Mouse (Mus musculus): ENCODE results near the gene Gm15517.

The Gm15517 gene

DNA sequence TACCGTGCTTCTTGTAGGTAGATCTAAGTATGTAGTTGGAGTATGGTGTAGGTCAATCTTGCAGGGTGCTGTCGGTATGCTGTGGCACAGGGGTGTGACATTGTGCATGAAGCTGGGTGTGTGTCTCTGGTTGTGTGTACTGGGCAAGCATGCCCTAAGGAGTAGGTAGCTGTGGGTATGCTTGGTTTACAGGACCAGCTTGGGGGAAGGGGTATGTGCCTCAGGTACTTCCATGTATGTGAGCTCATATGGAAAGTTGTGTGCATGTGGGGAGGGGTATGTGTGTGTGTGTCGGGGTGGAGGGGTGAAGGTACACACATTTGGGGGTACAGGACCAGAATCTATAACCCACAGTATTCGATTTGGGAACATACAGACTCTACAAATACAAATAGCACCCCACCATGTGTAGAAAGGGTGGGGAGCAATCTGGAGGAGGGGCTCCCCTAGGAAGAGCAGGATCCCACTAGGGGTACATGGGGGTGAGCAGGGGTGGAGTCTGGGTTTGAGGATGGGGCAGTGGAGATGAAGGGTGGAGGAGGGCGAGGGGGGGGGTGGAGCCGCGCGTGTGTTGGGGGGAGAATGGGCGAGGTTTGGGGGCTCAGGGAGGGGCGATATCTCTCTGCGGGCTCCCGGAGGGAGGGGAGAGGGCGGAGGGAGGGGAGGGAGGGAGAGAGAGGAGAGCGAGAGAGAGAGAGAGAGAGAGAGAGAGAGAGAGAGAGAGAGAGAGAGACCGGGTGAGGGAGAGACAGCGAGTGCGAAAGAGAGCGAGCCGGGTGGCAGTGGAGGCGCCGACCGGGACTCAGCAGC is 48.4 kb downstream of the Gm15517 start, which contains the start of gene Shank1:
TSS of gene Shank1 (plus strand) at position 779 of the 810 bp plus-strand sequence.
- ATAC-seq (ENCODE audit: low TSS enrichment), result no peak

DNA sequence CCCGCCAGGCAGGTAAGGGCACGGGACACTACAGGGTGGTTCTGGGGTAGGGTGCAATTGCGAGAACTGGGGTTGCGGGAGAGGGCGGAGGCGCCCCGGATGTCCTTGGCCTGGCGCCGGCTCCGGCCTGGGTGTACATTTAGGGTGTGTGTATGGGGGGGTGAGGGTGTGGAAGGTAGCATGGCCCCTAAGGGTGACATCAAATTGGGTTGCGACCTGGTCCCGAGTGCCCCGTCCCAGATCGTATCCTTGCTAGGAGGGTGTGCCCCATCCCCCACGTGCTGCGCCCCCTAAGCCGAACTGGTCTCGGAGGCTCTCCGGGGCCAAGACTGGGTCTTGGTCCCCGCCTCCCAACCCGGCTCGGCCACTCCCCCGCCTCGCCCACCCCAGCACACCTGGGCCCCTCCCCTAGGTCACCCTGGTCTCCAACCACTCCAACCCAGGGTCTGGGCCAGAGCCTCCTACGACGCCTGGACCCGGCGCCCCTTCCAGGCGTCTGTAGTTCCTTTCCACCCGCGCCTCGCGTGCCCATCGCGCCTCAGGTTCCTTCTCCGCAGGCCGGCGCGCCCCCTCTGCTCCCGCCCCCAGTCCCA is 49.1 kb downstream of the Gm15517 start:
- peak; percentile 4; the same call in 1 of the 2 replicates for ATAC-seq (ENCODE audit: low TSS enrichment)

- ATAC-seq (ENCODE audit: low TSS enrichment), result peak; percentile 47
These were observed 49.8 kb downstream of the Gm15517 start for GRCm38 (mm10) chr7:44310878-44311712.

All from frontal cortex, adult (tissue).